Mouse (Mus musculus): Measurements from ENCODE around the gene Abcf1. TPM values are rescaled to one million over a fixed set of nuclear protein-coding genes. Genes with fewer than 3 reads are reported as not detected.
"Not testable (repeated sequence)": the region's sequence is repeated elsewhere in the genome, so short reads cannot be mapped to it uniquely, and the experiment has no call there.

Abcf1 gene
- total RNA-seq (2017): 236 and 291 TPM in 2 replicates

GRCm38 (mm10) chr17:35969418-35970389 is at the start of gene Abcf1:
Gene Abcf1, minus strand, starts transcription at chr17:35969761.
- ATAC-seq (replicated peaks; ENCODE audit: low read depth, poor library complexity, severe bottlenecking): peak; percentile 97

- no peak for ATAC-seq (replicated peaks; ENCODE audit: low read depth, poor library complexity, severe bottlenecking)
Measured at GRCm38 (mm10) chr17:36018979-36019378, 49.4 kb upstream of the Abcf1 start.

GRCm38 (mm10) chr17:36017046-36017445 is 47.5 kb upstream of the Abcf1 start:
- no peak for ATAC-seq (replicated peaks; ENCODE audit: low read depth, poor library complexity, severe bottlenecking)

- ATAC-seq (replicated peaks; ENCODE audit: low read depth, poor library complexity, severe bottlenecking): no peak
Measured at GRCm38 (mm10) chr17:36014977-36015376, 45.4 kb upstream of the Abcf1 start.

GRCm38 (mm10) chr17:36004409-36004808 is 34.8 kb upstream of the Abcf1 start:
- ATAC-seq (replicated peaks; ENCODE audit: low read depth, poor library complexity, severe bottlenecking): not testable (repeated sequence)

GRCm38 (mm10) chr17:36003331-36003730 is 33.8 kb upstream of the Abcf1 start:
- no peak for ATAC-seq (replicated peaks; ENCODE audit: low read depth, poor library complexity, severe bottlenecking)

GRCm38 (mm10) chr17:36001966-36002365 is 32.4 kb upstream of the Abcf1 start:
- ATAC-seq (replicated peaks; ENCODE audit: low read depth, poor library complexity, severe bottlenecking): peak; percentile 54

- no peak for ATAC-seq (replicated peaks; ENCODE audit: low read depth, poor library complexity, severe bottlenecking)
Measured at GRCm38 (mm10) chr17:36001121-36001897, 31.7 kb upstream of the Abcf1 start.

- ATAC-seq (replicated peaks; ENCODE audit: low read depth, poor library complexity, severe bottlenecking): no peak
Measured at GRCm38 (mm10) chr17:36000349-36000748, 30.8 kb upstream of the Abcf1 start.

- ATAC-seq (replicated peaks; ENCODE audit: low read depth, poor library complexity, severe bottlenecking): peak; percentile 13
Measured at GRCm38 (mm10) chr17:35999356-35999755, 29.8 kb upstream of the Abcf1 start.

GRCm38 (mm10) chr17:35998545-35999305 is 29.2 kb upstream of the Abcf1 start:
- ATAC-seq (replicated peaks; ENCODE audit: low read depth, poor library complexity, severe bottlenecking): no peak

GRCm38 (mm10) chr17:35997713-35998510 is 28.4 kb upstream of the Abcf1 start:
- ATAC-seq (replicated peaks; ENCODE audit: low read depth, poor library complexity, severe bottlenecking): peak; percentile 42

GRCm38 (mm10) chr17:35996949-35997348 is 27.4 kb upstream of the Abcf1 start:
- peak; percentile 53 for ATAC-seq (replicated peaks; ENCODE audit: low read depth, poor library complexity, severe bottlenecking)

GRCm38 (mm10) chr17:35994879-35995240 is 25.3 kb upstream of the Abcf1 start:
- no peak for ATAC-seq (replicated peaks; ENCODE audit: low read depth, poor library complexity, severe bottlenecking)

- ATAC-seq (replicated peaks; ENCODE audit: low read depth, poor library complexity, severe bottlenecking): peak; percentile 45
Measured at GRCm38 (mm10) chr17:35994175-35994878, 24.8 kb upstream of the Abcf1 start.

- ATAC-seq (replicated peaks; ENCODE audit: low read depth, poor library complexity, severe bottlenecking): peak; percentile 49
Measured at GRCm38 (mm10) chr17:35993675-35994074, 24.1 kb upstream of the Abcf1 start.

GRCm38 (mm10) chr17:35991781-35992180 is 22.2 kb upstream of the Abcf1 start:
- no peak for ATAC-seq (replicated peaks; ENCODE audit: low read depth, poor library complexity, severe bottlenecking)

- ATAC-seq (replicated peaks; ENCODE audit: low read depth, poor library complexity, severe bottlenecking): no peak
Measured at GRCm38 (mm10) chr17:35981776-35982175, 12.2 kb upstream of the Abcf1 start.

- ATAC-seq (replicated peaks; ENCODE audit: low read depth, poor library complexity, severe bottlenecking): no peak
Measured at GRCm38 (mm10) chr17:35980363-35980754, 10.8 kb upstream of the Abcf1 start.
